Mouse (Mus musculus) heart, postnatal 4 days (tissue): Measurements from ENCODE around the gene Il18. TPM values are rescaled to one million over a fixed set of nuclear protein-coding genes. Genes with fewer than 3 reads are reported as not detected.

ENCODE experiments used
- DNase-seq: peaks from one replicate; pipeline ENCODE4 v3.0.0; 2021
- total RNA-seq, 2 experiments: library from RNA; stranded (reverse); gene quantifications; 2 replicates each; pipeline ENCODE4 v1.2.3; 2021

The Il18 gene
- 1 to 10 TPM; 1.3 to 2.0 TPM for total RNA-seq

DNA sequence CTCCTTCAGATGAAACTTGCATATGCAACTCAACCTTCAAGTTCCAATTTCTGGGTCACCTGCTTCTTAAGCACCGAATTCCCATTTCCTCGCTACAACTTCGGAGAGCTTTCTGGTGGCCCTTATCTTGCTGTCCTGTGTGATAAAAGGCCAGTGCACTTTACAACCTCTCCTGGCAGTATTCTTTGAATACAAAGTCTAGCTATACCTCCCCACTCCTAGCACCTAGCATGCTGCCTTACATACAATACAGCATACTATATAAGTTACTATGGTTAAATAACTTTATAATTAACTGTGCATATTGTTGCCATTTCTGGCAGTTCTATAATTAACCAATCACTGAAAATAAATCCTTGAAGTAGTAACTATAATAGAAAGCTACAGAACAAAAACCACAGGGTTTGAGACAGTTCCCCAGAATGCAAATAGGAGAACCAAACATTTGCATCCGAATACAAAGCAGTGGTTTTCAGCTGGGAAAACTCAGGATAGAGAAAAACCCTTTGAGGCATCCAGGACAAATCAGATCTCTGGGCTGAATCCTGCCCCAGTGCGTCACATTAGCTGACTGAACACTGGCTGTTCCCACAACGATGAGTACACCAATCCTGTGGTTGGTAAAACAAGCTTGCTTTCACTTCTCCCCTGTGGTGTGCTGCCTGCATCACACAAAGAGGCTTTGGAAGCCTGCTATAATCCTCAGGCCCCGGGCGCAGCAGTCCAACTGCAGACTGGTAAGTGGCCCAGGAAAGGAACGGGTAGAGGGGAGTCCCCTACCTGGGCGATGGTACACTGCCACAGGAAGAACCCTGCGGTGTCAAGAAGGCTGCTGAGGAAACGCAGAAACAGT, at the start of gene Il18:
Il18 (plus strand) TSS at position 587 of the 853 bp plus-strand sequence.
- no peak for DNase-seq

DNA sequence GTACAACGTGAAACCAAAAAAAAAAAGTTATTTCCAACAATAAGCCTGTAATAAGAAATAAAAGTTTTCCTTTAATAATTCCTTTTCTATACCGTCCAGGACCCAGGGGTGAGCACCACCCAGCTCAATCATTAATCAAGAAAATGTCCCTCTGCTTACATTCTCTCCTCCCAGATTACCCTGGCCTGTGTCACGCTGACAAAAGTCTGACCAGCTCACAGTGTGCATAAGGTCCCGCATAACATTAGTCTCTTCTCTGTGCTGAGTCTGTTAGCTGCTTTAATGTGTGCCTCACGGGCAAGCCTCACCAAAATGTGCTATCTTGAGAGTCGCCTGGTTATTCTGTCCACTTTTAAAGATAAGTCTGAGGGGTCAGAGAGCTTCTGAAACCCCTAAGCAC, 49.2 kb upstream of the Il18 start:
- DNase-seq, result no peak

DNA sequence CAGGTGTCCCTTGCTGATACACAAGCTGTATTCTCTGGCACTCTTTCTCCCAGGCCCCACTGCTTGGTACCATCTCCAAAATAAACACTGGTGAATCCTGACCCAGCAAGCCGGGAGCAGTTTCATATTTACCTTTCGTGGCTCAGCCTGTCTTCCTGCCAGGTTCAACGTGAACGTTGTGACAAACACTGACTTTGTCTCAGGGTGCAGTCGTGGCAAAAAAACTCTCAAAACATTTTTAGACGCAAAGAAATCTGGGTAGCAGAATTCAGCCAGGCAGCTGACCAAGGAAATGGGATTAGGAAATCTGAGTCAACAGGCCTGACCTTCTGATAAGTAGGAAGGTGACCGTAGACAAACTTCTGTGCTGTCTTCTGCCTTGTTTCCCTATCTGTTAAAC, 47.1 kb upstream of the Il18 start:
- DNase-seq, result no peak

DNA sequence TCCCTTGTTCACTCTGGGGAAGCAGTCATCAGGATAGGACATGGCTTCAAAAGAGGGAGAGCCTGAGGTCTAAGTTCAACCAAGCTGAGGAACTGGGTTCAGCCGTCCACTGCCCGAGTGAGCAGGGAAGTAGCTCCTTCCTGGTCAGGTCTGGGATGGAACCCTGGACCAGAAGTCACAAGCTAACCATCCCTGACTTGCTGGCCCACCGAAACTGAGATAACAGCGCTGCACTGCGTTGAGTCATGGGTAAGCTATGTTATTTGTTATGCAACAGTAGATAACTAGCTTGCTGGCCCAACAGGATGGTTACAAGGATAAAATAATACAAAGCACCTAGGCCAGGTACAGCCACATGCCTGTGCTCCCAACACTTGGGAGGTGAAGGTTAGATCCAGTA, 39.2 kb upstream of the Il18 start:
- no peak for DNase-seq

DNA sequence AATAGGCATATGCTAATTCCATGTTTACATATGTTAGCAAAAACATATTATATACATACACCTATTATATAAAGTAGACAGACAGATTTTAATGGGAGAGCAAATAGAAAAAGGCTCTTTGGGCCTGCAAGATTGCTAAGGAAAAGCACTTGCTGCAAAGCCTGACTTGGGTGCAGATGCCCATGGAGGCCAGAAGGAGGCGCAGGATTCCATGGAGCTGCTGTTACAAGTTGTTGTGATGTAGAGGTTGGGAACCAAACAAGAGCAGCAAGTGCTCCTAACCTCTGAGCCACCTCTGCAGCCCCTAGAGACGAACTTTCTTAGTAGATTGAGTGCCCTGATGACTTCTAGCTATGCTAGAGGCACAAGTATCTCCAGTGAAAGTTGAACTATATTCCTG, 35.8 kb upstream of the Il18 start:
- peak; percentile 25 for DNase-seq

DNA sequence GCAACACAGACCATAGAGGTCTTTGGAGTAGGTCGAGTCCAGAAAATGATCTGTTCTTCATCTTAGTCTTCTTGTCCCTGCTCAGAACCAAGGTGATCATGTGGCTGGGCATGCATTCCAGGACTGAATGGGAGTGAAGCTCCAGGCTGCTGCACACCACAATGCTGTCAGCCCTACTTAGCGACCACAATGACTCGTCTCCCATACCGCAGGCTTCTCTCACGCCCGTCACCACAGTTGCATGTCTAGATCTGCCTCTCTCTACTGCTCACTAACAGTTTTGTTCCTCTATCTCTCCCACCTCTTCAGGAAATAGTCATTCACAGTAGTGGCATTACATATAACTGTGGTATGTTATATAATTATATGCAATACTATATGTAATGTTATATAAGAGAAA, 33.9 kb upstream of the Il18 start:
- no peak for DNase-seq

DNA sequence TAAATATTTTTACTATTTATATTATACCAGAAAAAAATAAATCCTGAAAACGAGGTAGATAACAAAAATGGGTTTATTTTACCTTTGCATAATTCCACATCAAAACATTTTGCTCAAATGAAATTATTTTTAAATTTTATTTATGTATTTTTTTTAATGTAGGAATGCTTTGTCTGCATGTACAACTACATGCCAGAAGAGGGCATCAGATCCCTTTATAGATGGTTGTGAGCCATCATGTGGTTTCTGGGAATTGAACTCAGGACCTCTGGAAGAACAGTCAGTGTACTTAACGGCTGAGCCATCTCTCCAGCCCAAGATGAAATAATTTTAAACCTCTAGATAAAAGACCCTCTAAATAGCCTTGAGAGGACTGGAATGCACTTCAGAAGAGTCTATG, 33.1 kb upstream of the Il18 start:
- no peak for DNase-seq

DNA sequence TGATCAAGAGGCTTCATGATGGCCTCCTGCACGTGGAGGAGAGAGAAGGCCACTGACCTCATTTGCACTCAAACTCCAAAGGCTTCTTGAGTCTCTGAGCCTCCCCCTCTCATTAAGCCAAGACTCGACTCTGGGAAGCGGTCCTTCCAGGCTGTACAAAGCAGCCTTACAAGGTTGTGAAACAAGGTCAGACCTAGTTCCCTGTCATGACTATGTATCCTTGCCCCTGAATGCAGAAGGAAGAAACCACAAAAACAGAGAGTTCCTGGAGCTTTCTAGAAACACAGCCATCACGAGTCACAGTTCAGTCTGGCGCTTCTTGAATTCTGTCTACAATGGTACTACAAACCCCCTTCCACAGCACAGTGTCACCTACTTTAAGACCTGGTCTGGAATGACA, 32.1 kb upstream of the Il18 start:
- no peak for DNase-seq

DNA sequence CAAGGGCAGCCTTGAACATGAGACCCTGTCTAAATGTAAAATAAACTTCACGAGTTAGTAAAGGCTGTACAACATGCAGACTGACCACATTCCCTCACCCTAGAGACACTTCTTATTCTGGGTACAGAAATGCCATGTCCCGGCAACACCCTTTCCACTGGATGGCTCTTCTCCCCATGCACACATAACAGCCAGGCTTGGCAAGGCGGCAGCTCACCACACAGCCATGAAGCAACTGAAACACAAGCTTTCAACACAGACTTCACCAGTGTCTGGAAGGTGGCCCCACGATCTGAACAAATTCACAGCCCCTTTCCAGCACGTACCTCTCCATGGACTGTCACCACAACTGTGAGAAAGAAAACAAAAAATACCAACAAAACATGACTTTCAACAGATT, 29.7 kb upstream of the Il18 start:
- no peak for DNase-seq

DNA sequence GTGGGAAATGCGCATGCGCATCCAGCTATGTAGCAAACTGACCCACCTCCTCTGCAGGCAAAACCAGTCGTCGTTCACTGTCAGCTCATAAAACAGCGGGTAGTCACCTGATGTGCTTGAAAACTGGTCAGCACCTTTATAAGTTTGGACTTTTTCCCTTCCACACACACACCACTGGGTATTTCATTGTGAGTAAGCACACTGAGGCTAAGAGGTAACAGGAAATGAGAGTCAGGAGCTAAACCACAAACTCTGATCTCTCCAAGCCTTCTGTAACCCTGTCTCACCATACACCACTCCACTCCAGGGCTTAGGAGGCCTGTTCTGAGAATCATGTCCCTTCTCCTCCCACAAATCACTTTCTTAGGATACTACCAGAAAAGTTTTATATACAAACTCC, 29.0 kb upstream of the Il18 start:
- no peak for DNase-seq

DNA sequence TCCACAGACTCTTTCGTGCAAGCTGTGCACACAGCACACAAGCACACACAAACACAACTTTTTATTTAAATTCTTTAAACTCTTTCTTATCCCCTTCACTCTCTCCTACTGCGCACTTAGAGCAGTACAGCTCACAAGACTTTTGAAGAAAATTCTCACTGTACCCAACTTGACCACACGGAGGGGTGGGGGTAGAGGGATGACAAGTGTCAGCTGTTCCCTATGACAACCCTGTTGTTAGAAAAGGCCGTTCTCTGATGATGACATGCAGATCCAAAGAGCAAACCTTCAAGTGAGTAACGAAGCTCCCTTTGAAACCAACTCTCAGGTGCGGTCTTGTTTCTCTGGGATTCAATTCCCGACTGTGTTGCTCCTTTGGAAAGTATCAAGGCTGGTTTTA, 26.8 kb upstream of the Il18 start:
- no peak for DNase-seq

DNA sequence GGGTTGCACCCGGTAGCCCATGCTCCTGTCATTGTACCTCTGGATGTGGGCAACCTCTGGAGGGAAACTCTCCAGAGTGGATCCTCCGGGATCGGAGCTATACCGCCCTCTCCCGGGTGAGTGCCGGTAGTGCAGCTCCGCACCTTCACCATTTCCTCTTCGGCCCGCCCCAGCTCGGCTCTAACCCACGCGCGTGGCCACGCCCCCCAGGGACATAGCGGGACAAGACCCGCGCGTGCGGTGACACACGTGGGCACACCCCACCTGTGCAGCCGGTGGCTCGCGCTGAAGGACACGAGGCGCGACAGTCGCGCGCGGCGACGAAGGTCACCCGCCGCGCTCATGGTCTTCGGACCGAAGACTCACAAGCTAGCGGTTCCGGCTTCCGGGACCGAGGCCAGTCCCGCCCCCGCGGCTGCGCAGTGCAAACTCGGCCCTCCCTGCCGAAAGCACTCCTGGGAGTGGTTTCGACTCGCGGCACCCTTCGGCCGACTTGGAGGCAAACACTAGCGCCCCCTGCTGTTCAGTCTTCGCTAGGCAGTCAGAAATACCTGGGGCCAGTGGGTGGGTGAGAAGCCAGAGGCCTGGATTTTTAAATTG, 26.2 kb upstream of the Il18 start, which contains the start of gene Pts:
Pts (minus strand) TSS at position 432 of the 600 bp plus-strand sequence.
- peak; percentile 99 for DNase-seq

DNA sequence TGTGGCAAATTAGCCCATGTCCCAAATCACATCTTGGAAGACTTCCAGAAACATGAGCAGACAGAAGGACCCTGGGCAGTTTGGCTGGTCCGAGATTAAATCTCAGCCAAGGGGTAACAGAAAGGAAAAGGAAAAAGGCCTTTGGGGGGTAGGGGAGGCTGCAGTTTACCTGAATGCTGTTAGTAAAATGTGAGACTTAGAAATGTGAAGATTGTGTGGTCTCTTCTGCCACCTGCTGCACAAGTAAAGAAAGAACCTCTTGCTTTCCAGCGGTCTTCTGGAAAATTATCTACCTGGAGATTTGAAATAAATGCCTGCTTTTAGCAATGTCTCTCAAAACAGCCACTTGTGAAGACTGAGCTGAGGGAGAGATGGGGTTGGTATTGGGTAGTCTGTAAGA, 23.7 kb upstream of the Il18 start:
- peak; percentile 24 for DNase-seq

DNA sequence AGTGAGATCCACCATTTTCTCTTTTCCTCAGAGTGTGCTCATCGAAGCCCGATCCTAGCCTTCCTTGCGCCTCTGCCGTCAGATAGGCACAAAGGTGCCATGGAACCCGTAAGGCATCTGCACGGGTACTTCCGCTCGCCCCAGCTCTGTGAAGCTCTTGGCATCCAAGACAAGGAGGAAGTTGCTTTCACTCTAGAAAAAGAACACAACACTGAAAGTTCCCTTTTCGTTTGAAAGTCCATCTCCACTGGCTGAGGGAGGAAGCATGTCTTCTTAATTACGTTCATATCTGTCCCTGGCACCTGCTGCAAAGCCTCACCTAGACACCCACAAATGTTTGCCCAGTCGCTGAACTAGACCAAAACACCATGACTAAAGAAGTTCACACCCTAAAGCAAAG, 21.3 kb upstream of the Il18 start:
- no peak for DNase-seq

DNA sequence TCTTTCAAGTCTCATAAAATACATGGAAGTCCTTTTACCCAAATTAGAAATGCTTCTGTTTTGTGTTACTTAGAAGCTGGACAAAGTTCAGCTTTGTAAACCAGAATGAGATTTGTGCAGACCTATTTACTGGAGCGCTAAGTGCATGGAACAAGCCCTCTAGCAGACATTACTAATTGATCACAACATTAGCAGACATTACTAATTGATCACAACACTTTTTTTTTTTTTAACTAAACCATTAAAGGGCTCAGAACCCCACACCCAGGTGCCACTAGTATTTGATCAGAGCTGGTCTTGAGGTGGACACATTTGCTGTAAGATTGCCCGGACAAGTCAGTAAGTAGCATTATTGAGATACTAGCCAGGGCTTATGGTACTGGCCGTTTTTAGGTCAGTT, 20.8 kb upstream of the Il18 start:
- DNase-seq, result no peak

DNA sequence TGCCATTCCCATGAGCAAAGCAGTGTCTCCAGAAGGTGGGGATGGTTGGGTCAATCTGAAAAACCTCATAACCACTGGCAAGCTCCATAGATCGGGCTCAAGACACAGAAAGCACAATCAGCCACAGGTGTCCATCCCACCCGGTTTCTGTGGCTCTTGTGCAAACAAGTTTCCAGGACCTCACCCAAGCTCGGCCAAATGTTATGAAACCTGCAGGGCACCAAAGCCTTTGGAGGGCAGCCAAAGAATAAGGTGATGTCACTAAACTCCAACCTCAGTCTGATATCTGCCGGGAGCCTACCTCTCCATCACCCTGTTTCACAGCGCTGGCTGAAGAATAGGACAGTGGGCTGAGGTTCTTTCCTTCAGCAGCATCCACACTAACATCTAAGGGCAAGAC, 18.7 kb upstream of the Il18 start:
- DNase-seq, result no peak

DNA sequence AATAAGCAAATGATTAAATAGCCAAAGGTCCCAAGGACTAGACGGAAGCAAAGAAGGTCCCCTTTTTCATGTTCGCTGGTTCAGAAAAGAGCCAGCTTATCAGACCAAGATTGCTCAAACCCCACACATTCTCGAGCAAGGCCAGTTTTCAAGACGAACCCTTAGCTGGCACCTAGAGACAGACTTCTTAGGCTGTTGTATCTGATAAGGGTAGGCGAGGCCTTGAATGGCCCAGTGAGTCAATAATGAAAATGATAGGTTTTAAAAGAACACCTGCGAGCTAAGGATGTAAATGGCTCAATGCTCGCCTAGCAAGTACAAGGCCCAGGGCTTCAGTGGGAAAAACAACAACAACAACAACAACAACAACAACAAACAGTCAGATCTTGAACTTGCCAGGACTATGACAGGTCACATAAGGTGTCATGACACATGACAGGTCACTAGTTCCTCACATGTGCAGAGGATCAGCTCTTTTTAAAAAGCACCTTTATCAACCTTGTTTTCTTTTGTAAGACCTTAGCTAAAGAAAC, 18.0 kb upstream of the Il18 start:
- no peak for DNase-seq

DNA sequence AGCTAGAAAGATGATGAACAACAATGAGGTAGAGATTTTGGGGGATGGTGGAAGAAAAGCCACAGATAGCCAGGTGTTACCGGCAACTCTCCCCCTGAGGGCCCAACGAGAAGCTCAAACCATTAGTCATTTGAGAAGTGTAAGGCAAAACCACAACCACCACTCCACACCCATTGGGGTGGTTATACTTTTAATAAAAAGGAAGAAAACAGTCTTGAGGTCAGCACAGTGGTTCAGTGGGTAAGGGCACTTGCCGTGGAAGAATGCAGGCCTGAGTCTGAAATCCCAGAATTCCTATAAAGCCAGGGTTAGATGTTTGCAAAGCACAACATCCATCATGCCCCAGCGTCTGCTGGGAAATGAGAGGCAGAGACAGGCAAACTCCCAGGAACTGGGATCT, 17.3 kb upstream of the Il18 start:
- DNase-seq, result no peak

DNA sequence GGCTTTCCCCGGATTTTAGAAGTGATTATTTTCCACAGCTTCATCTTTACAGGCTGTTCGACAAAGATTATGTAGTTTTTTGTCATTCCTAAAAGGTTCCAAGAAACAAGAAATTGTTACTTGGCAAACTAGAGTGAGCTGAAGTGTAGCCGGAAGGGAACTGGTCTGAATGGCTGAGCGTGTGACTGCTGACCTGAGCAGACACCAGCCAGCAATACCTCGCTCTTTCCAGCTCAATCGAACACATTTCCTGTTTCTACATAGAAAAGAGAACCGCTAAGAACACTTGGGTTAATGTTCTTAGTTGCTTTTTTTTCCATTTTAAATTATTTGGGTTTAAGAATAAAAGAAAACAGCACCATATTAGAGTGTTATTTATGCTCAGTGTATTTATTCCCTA, 14.5 kb upstream of the Il18 start:
- no peak for DNase-seq

DNA sequence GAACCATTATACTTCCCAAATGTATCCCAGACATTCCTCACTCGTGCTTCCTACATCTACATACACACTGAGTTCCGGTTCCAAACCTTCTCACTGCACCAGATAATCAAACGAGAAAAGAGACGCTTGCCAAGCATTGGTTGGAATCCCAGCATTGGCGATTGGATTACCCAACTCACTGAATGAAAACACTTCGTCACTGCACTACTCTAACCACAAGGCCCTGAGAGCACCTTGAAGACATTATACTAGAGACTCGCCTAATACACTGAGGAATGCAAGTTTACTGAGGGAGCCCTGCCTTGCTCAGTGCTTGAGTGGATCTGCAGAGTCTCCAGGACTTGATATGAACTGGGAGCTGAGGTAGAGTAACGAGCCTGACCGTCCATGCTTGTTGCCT, 12.2 kb upstream of the Il18 start:
- no peak for DNase-seq

DNA sequence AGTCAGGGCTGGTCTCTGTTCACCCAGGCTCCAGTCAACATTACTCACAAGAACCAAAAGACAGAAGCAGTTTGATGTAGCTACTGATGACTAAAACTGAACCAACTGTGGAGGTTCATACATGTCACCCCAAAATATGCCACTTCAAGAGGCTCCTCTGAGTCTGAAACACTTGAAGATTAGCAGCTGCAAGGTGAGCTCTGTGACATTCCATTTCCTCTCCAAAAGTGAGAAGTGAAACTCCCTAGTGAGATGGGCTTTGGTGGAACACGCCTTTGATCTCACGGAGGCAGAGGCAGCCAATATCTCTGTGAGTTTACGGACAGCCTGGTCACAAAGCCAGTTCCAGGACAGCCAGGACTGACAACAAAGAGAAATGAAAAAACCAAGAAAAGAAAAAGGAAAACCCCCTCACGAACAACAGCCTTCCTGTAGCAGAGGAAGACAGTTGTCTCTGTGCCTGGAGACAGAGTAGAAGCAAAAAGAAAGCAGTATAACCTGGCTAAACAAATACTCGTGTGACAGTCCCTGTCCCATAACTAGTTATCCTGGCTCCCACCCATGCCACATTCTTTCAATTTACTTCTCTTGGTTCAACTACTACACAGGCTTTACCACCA, 6.7 kb upstream of the Il18 start:
- DNase-seq, result no peak

DNA sequence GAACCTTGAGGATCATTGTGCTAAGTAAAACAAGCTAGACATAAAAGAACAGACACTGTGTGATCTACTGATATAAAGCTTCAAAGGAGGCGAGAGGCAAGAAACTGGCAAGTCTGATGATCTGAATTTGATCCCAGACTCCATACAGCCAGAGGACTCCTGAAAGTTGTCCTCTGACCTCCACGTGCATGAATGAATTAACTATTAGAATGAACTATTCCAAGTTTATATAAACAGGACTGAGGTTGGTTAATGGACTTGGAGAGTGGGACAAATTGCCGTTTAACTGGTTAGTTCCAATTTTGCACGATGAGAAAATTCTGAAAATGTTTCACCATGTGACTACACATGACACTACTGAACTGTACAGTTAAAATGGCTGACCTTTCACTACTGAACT, 5.7 kb upstream of the Il18 start:
- no peak for DNase-seq

DNA sequence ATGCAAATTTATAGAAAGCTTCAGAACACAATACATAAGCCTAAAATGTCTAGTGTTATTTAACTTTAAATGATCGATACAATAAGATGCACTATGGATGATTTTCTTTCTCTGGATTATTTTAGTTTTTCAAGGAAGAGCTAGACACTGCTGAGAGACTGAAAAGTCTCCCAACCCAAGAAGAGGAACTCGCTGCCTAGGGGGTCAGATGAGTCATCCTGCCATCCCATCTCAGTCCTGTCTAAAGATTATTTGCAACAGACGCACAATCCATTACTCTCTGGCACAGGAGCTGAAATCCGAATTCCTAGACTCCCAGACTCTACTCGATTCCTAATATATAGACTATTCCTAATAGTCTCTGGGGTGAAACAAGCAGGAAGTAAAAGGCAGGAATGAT, 2.4 kb upstream of the Il18 start:
- no peak for DNase-seq

DNA sequence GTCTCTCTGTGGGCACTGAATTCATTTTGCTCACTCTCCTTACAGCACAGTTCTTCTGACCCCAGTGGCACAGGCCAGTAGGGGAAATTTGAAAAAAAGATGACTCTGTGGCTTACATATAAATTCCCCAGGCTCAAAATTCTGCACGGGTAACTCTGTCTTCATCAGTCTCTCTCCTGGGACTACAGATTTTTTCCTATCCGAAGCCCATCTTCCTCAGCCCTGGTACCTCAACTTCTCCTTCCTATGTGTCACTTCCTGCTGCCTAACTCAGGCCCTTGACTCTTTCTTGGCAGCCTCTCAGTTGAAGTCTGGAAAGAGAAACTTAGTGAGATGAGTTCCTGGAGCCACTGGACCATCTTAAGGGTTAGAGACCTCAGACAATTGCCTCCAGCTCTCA, 1.1 kb upstream of the Il18 start:
- DNase-seq, result no peak
